Mouse (Mus musculus) stomach, postnatal 0 days (tissue): Measurements from ENCODE around the gene Itpk1. TPM values are rescaled to one million over a fixed set of nuclear protein-coding genes. Genes with fewer than 3 reads are reported as not detected.

ENCODE experiments used
- ATAC-seq: fragments of 200-750 bp; cut with Nextera tagmentation; 2 replicates; pipeline ENCODE4 v1.8.0; 2017; ENCODE audit not compliant: low FRiP score, low TSS enrichment
- DNase-seq: peaks from one replicate; pipeline ENCODE4 v3.0.0-alpha.2; 2016; ENCODE audit warnings: low spot score
- H3K27ac ChIP-seq: fragments of 300-500 bp; sonication (generic); replicated peaks from 2 replicates; pipeline ENCODE4 v1.5.1; 2014; ENCODE audit warnings: mild to moderate bottlenecking, control low read depth
- H3K27me3 ChIP-seq: fragments of 300-500 bp; sonication (generic); 2 replicates; pipeline ENCODE4 v1.6.1; 2014; ENCODE audit warnings: low read length; ENCODE audit not compliant: control insufficient read depth, insufficient read depth
- H3K36me3 ChIP-seq: fragments of 300-500 bp; sonication (generic); 2 replicates; pipeline ENCODE4 v1.6.1; 2014; ENCODE audit warnings: low read length, mixed read lengths; ENCODE audit not compliant: control insufficient read depth, insufficient read depth
- H3K4me1 ChIP-seq: fragments of 300-500 bp; sonication (generic); replicated peaks from 2 replicates; pipeline ENCODE4 v1.6.1; 2014; ENCODE audit warnings: antibody characterized with exemption; ENCODE audit not compliant: control insufficient read depth, insufficient read depth
- H3K4me2 ChIP-seq: fragments of 300-500 bp; sonication (generic); replicated peaks from 2 replicates; pipeline ENCODE4 v1.6.1; 2014; ENCODE audit warnings: low read depth, mild to moderate bottlenecking, control low read depth, moderate library complexity
- H3K4me3 ChIP-seq: fragments of 300-500 bp; sonication (generic); 2 replicates; pipeline ENCODE4 v1.5.1; 2014; ENCODE audit warnings: low read depth, low read length, control low read depth
- H3K9ac ChIP-seq: fragments of 300-500 bp; sonication (generic); 2 replicates; pipeline ENCODE4 v1.6.1; 2014; ENCODE audit warnings: mild to moderate bottlenecking, low read length, control low read depth, mixed read lengths
- H3K9me3 ChIP-seq: fragments of 300-500 bp; sonication (generic); 2 replicates; pipeline ENCODE4 v1.6.1; 2016; ENCODE audit warnings: low read length; ENCODE audit not compliant: control insufficient read depth
- CTCF ChIP-seq: IDR thresholded peaks from 2 replicates; pipeline ENCODE4 v1.5.1; 2016; ENCODE audit warnings: antibody characterized with exemption, low read depth, mild to moderate bottlenecking, moderate library complexity
- EP300 ChIP-seq: optimal IDR thresholded peaks from 2 replicates; pipeline ENCODE3; 2016; ENCODE audit warnings: antibody characterized with exemption
- WGBS: fragments of 180-500 bp; shearing (Covaris S2); extraction: QIAGEN DNeasy Blood & Tissue Kit; methylation state at CpG from one replicate; pipeline ENCODE4 v1.1.7; 2014; 5-methylcytosine and 5-hydroxymethylcytosine counted together
- polyA plus RNA-seq: library from polyadenylated mRNA; unstranded; fragments of >200 nt; fragmentation: Nextera tagmentation; extraction: Ambion mirVana; gene quantifications from 2 replicates; pipeline ENCODE4 v1.2.1, GENCODE M21; 2015

Gene Itpk1
- polyA plus RNA-seq, 1 experiment from 2014 or later, result 21.5 TPM

GRCm38 (mm10) chr12:102552001-102552400, 152.7 kb downstream of the Itpk1 start:
- ATAC-seq, result no peak
- no peaks in the 10 kb centered on the region for H3K4me1 ChIP-seq
- TF ChIP-seq EP300, result no peak
- no peak for TF ChIP-seq CTCF
- H3K4me2 ChIP-seq, result no peak overlapping the region
- no peaks in the 10 kb centered on the region for H3K36me3 ChIP-seq
- no peak for DNase-seq
- WGBS, result 64% methylated on average over 6 of the region's 6 CpGs
- no peak overlapping the region for H3K4me3 ChIP-seq
- H3K27ac ChIP-seq, result no peak overlapping the region
- H3K9me3 ChIP-seq, result no peaks in the 10 kb centered on the region
- H3K9ac ChIP-seq, result no peak overlapping the region
- peaks cover 7% of the 10 kb centered on the region; the same call in 1 of the 2 replicates for H3K27me3 ChIP-seq

GRCm38 (mm10) chr12:102551186-102551585, 153.5 kb downstream of the Itpk1 start:
- no peak overlapping the region for H3K4me2 ChIP-seq
- H3K9ac ChIP-seq, result no peak overlapping the region
- H3K4me3 ChIP-seq, result no peak overlapping the region
- TF ChIP-seq CTCF, result no peak
- TF ChIP-seq EP300, result no peak
- H3K36me3 ChIP-seq, result no peaks in the 10 kb centered on the region
- WGBS, result 81% methylated on average over 3 of the region's 3 CpGs
- no peaks in the 10 kb centered on the region for H3K4me1 ChIP-seq
- no peak overlapping the region for H3K27ac ChIP-seq
- no peaks in the 10 kb centered on the region for H3K9me3 ChIP-seq
- ATAC-seq (no peak), DNase-seq (no peak)
- H3K27me3 ChIP-seq, result peaks cover 7% of the 10 kb centered on the region; the same call in 1 of the 2 replicates

- 0 out of 2 replicates have a peak, but pooled peaks have one; percentile 63 for ATAC-seq
- H3K9me3 ChIP-seq, result no peaks in the 10 kb centered on the region
- H3K27ac ChIP-seq, result no peak overlapping the region
- H3K27me3 ChIP-seq, result peaks cover 7% of the 10 kb centered on the region; the same call in 1 of the 2 replicates
- no peaks in the 10 kb centered on the region for H3K36me3 ChIP-seq
- no peak overlapping the region for H3K4me3 ChIP-seq
- H3K4me1 ChIP-seq, result no peaks in the 10 kb centered on the region
- WGBS, result 4% methylated on average over 11 of the region's 11 CpGs
- H3K9ac ChIP-seq, result no peak overlapping the region
- no peak for TF ChIP-seq CTCF
- TF ChIP-seq EP300, result no peak
- DNase-seq, result peak; percentile 84
- H3K4me2 ChIP-seq, result no peak overlapping the region
These were observed 154.2 kb downstream of the Itpk1 start for GRCm38 (mm10) chr12:102550529-102550928.

GRCm38 (mm10) chr12:102545122-102545521, 159.6 kb downstream of the Itpk1 start:
- no peak overlapping the region for H3K9ac ChIP-seq
- no peak overlapping the region for H3K4me3 ChIP-seq
- DNase-seq, result no peak
- no peaks in the 10 kb centered on the region for H3K4me1 ChIP-seq
- H3K9me3 ChIP-seq, result no peaks in the 10 kb centered on the region
- WGBS, result 54% methylated on average over 6 of the region's 6 CpGs
- no peaks in the 10 kb centered on the region for H3K27me3 ChIP-seq
- TF ChIP-seq CTCF (no peak), EP300 (no peak)
- H3K27ac ChIP-seq, result no peak overlapping the region
- H3K4me2 ChIP-seq, result no peak overlapping the region
- H3K36me3 ChIP-seq, result no peaks in the 10 kb centered on the region
- no peak for ATAC-seq

GRCm38 (mm10) chr12:102541168-102541567, 163.6 kb downstream of the Itpk1 start:
- H3K4me2 ChIP-seq, result no peak overlapping the region
- no peaks in the 10 kb centered on the region for H3K9me3 ChIP-seq
- H3K4me3 ChIP-seq, result no peak overlapping the region
- 87% methylated on average over 7 of the region's 7 CpGs for WGBS
- no peaks in the 10 kb centered on the region for H3K27me3 ChIP-seq
- H3K27ac ChIP-seq, result no peak overlapping the region
- no peaks in the 10 kb centered on the region for H3K36me3 ChIP-seq
- H3K9ac ChIP-seq, result no peak overlapping the region
- no peaks in the 10 kb centered on the region for H3K4me1 ChIP-seq
- no peak for ATAC-seq
- TF ChIP-seq CTCF (no peak), EP300 (no peak)
- DNase-seq, result no peak

- H3K9me3 ChIP-seq, result no peaks in the 10 kb centered on the region
- ATAC-seq (no peak), DNase-seq (no peak)
- no peaks in the 10 kb centered on the region for H3K36me3 ChIP-seq
- no peak overlapping the region for H3K4me2 ChIP-seq
- H3K4me1 ChIP-seq, result no peaks in the 10 kb centered on the region
- 62% methylated on average over 8 of the region's 8 CpGs for WGBS
- H3K9ac ChIP-seq, result no peak overlapping the region
- no peak for TF ChIP-seq CTCF
- TF ChIP-seq EP300, result no peak
- no peak overlapping the region for H3K4me3 ChIP-seq
- no peaks in the 10 kb centered on the region for H3K27me3 ChIP-seq
- H3K27ac ChIP-seq, result no peak overlapping the region
These were observed 164.5 kb downstream of the Itpk1 start for GRCm38 (mm10) chr12:102540278-102540677.
